Mouse (Mus musculus): Measurements from ENCODE around the gene Osgin1.

- TF ChIP-seq CTCF (IDR thresholded peaks at IDR 0.05; ENCODE audit: borderline replicate concordance, extremely low read depth, insufficient read depth, insufficient read length) (no peak), POLR2A (IDR thresholded peaks at IDR 0.05; ENCODE audit: borderline replicate concordance, extremely low read depth, insufficient read depth, insufficient read length, poor library complexity, severe bottlenecking) (no peak)
Measured at GRCm38 (mm10) chr8:119395072-119395950, 38.6 kb upstream of the Osgin1 start.
